23 mouse cellular contexts compared by ENCODE assay signal in genomic region chr13:112047874-112048273, GRCm38 (mm10).
DNase-seq lines count a peak whose midpoint lies in the region; ATAC-seq and TF ChIP-seq lines count a peak whose summit lies in the region.
"Had no signal": no experiment of that assay in that cellular context is flagged by ENCODE, and none has a peak within 500 bp of the region (broad histone marks: within the 10 kb centered on the region; RNA-seq: fewer than 3 reads in every experiment).

No protein-coding gene starts in this region.

- no peak overlapping the region for H3K4me3 ChIP-seq in liver, embryonic 12.5 days
- H3K4me3 ChIP-seq in liver, postnatal 0 days (ENCODE audit: low read depth, low read length), result no peak overlapping the region
- H3K4me3 ChIP-seq in brown adipose tissue, adult 24 weeks (ENCODE audit: insufficient read depth, low read depth, low read length), result no peak overlapping the region
- no peak overlapping the region for H3K4me3 ChIP-seq in liver, embryonic 15.5 days (replicated peaks)
- H3K4me3 ChIP-seq: embryonic facial prominence, embryonic 12.5 days; embryonic facial prominence, embryonic 15.5 days; gastrocnemius, adult 2 months; hindbrain, embryonic 12.5 days; hindbrain, embryonic 15.5 days had no signal

- WGBS in liver, embryonic 12.5 days (ENCODE audit: insufficient replicate concordance), result 70% methylated on average over 13 of the region's 13 CpGs
- WGBS in liver, postnatal 0 days (ENCODE audit: insufficient replicate concordance), result 75% methylated on average over 13 of the region's 13 CpGs
- 77% methylated on average over 13 of the region's 13 CpGs for WGBS in liver, embryonic 15.5 days (ENCODE audit: insufficient replicate concordance)

- no peaks in the 10 kb centered on the region for H3K36me3 ChIP-seq in liver, embryonic 12.5 days
- no peaks in the 10 kb centered on the region for H3K36me3 ChIP-seq in liver, postnatal 0 days (replicated peaks; ENCODE audit: insufficient read depth, low read length)
- H3K36me3 ChIP-seq in liver, embryonic 15.5 days (replicated peaks), result no peaks in the 10 kb centered on the region
- H3K36me3 ChIP-seq: embryonic facial prominence, embryonic 12.5 days; embryonic facial prominence, embryonic 15.5 days; hindbrain, embryonic 12.5 days; hindbrain, embryonic 15.5 days had no signal

- peaks cover 13% of the 10 kb centered on the region; the same call in 1 of the 2 replicates for H3K27me3 ChIP-seq in liver, embryonic 12.5 days (replicated peaks)
- H3K27me3 ChIP-seq in liver, postnatal 0 days (ENCODE audit: insufficient read depth, low read length), result no peaks in the 10 kb centered on the region
- H3K27me3 ChIP-seq in liver, embryonic 15.5 days, result no peaks in the 10 kb centered on the region; the same call in 1 of the 2 replicates
- H3K27me3 ChIP-seq: embryonic facial prominence, embryonic 12.5 days; embryonic facial prominence, embryonic 15.5 days; hindbrain, embryonic 12.5 days; hindbrain, embryonic 15.5 days had no signal

- H3K27ac ChIP-seq in liver, embryonic 12.5 days, result peak overlapping the region; percentile 58
- no peak overlapping the region for H3K27ac ChIP-seq in liver, postnatal 0 days (ENCODE audit: low read depth)
- 0 out of 2 replicates have a peak overlapping the region, but pooled peaks have one; percentile 38 for H3K27ac ChIP-seq in brown adipose tissue, adult 24 weeks (replicated peaks; ENCODE audit: low read depth, low read length)
- peak overlapping the region; percentile 74 for H3K27ac ChIP-seq in liver, embryonic 15.5 days (replicated peaks)
- H3K27ac ChIP-seq: embryonic facial prominence, embryonic 12.5 days; embryonic facial prominence, embryonic 15.5 days; gastrocnemius, adult 2 months; hindbrain, embryonic 12.5 days; hindbrain, embryonic 15.5 days had no signal

- no peaks in the 10 kb centered on the region for H3K9me3 ChIP-seq in liver, embryonic 12.5 days (replicated peaks)
- H3K9me3 ChIP-seq in liver, postnatal 0 days (ENCODE audit: low read length), result no peaks in the 10 kb centered on the region
- H3K9me3 ChIP-seq in liver, embryonic 15.5 days (replicated peaks), result no peaks in the 10 kb centered on the region
- H3K9me3 ChIP-seq: embryonic facial prominence, embryonic 12.5 days; embryonic facial prominence, embryonic 15.5 days; hindbrain, embryonic 12.5 days; hindbrain, embryonic 15.5 days had no signal

- H3K9ac ChIP-seq in liver, embryonic 12.5 days, result peak overlapping the region; percentile 58; the same call in 1 of the 2 replicates
- no peak overlapping the region for H3K9ac ChIP-seq in liver, postnatal 0 days (replicated peaks)
- H3K9ac ChIP-seq in liver, embryonic 15.5 days, result 0 out of 2 replicates have a peak overlapping the region, but pooled peaks have one; percentile 16
- H3K9ac ChIP-seq: embryonic facial prominence, embryonic 12.5 days; embryonic facial prominence, embryonic 15.5 days; forebrain, postnatal 0 days; hindbrain, embryonic 12.5 days; hindbrain, embryonic 15.5 days had no signal

- H3K4me2 ChIP-seq in liver, embryonic 12.5 days, result peak overlapping the region; percentile 68
- H3K4me2 ChIP-seq in liver, postnatal 0 days (ENCODE audit: low read depth, low read length), result no peak overlapping the region
- H3K4me2 ChIP-seq in liver, embryonic 15.5 days, result peak overlapping the region; percentile 35; the same call in 1 of the 2 replicates
- H3K4me2 ChIP-seq: embryonic facial prominence, embryonic 12.5 days; embryonic facial prominence, embryonic 15.5 days; heart, embryonic 11.5 days; hindbrain, embryonic 12.5 days; hindbrain, embryonic 15.5 days had no signal

- H3K4me1 ChIP-seq in liver, embryonic 12.5 days, result peaks cover 57% of the 10 kb centered on the region
- peaks cover 34% of the 10 kb centered on the region for H3K4me1 ChIP-seq in liver, postnatal 0 days (ENCODE audit: insufficient read depth)
- peaks cover 22% of the 10 kb centered on the region for H3K4me1 ChIP-seq in brown adipose tissue, adult 24 weeks (ENCODE audit: control insufficient read depth, insufficient read depth, insufficient read length, low read length)
- H3K4me1 ChIP-seq in liver, embryonic 15.5 days (replicated peaks), result peaks cover 53% of the 10 kb centered on the region
- H3K4me1 ChIP-seq: embryonic facial prominence, embryonic 12.5 days; embryonic facial prominence, embryonic 15.5 days; hindbrain, embryonic 12.5 days; hindbrain, embryonic 15.5 days had no signal

- TF ChIP-seq EP300 in liver, postnatal 0 days (IDR thresholded peaks at IDR 0.05; ENCODE audit: low read depth), result no peak

- peak; percentile 40 to 44 for DNase-seq in cerebellum, postnatal 14 days
- no peak for DNase-seq in cerebellum, adult 9-10 months
- DNase-seq in liver, postnatal 0 days, result no peak
- no peak for DNase-seq in yolk sac, embryonic 10.5 days (ENCODE audit: low spot score)
- DNase-seq: adrenal gland, adult 2 months; adrenal gland, postnatal 25 days; cerebellum, adult 11-12 months; cerebellum, adult 8-10 months; forebrain, postnatal 0 days; gastrocnemius, adult 2 months; gastrocnemius, postnatal 14 days; heart, adult 18-20 months had no signal

- ATAC-seq in liver, embryonic 12.5 days, result no peak
- no peak for ATAC-seq in liver, postnatal 0 days
- no peak for ATAC-seq in liver, embryonic 15.5 days (ENCODE audit: insufficient read depth)
- ATAC-seq: CD4-positive, CD25-positive, alpha-beta regulatory T cell, adult 4 months; forebrain, embryonic 14.5 days; forebrain, postnatal 0 days; intestine, postnatal 0 days had no signal

- no peak for TF ChIP-seq CTCF in liver, postnatal 0 days (IDR thresholded peaks at IDR 0.05; ENCODE audit: low read depth)

Comparison
In these comparisons a context has a peak if more than half of its experiments do, and no peak if none do; other contexts are left out.
1. DNase-seq: peak in cerebellum, postnatal 14 days (2 of 2); none in cerebellum, adult 9-10 months (single experiment), liver, postnatal 0 days (single experiment) and yolk sac, embryonic 10.5 days (single experiment).